Mouse (Mus musculus): ENCODE measurements at regions not wholly inside any gene's neighbourhood (a gene's known extent, or its start where the extent isn't known, plus 50 kb on each side); places are given as distances from the start of the nearest gene placed in this dataset.

DNA sequence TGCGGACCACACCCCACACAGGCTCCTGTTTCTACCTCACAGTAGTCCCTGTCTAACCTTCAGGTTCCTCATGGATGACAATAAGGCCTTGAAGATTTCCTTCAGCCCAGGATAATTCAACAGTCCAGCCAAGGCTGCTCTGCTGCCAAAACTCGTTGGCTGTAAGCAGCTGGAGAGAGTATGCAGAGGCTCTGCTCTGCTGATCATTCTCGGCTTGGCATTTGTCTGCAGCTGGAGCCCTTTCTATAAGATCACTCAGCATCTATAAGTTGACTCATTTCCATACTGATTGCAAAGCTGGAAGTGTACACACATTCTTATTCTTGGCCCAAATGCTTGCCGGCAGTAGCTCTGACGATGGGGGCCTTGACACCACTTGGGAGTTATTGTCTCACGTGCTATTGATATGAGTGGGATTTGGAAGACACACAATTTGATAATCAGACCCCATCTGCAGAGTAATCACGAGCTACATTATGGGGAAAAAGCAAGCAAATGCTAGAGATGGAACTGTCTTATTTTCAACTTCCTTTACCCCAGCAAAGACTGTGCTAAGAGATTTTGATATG, 311.1 kb upstream of the Nmur2 start:
- no peak for TF ChIP-seq MYB (IDR thresholded peaks at IDR 0.05; ENCODE audit: low read depth, low read length)
- TF ChIP-seq POLR2A (IDR thresholded peaks at IDR 0.05; ENCODE audit: control insufficient read depth in 1 of 2, insufficient read depth in 1 of 2, low read depth in 1 of 2, low read length in 2 of 2, poor library complexity in 1 of 2), result no peak
- no peak for TF ChIP-seq CTCF (IDR thresholded peaks at IDR 0.05 in 2 of 3, conservative IDR thresholded peaks at IDR 0.05 in 1 of 3; ENCODE audit: control insufficient read depth in 1 of 3, insufficient read depth in 1 of 3, low read depth in 2 of 3, low read length in 3 of 3, poor library complexity in 1 of 3, severe bottlenecking in 1 of 3)
- no peak for TF ChIP-seq MAX (IDR thresholded peaks at IDR 0.05; ENCODE audit: low read length)
- no peak for TF ChIP-seq SMC3 (IDR thresholded peaks at IDR 0.05; ENCODE audit: low read depth, low read length)
- no peak for TF ChIP-seq USF1 (IDR thresholded peaks at IDR 0.05; ENCODE audit: low read depth, low read length)
